Mouse (Mus musculus) midbrain, embryonic 11.5 days (tissue): Measurements from ENCODE around the gene Zscan2. TPM values are rescaled to one million over a fixed set of nuclear protein-coding genes. Genes with fewer than 3 reads are reported as not detected.

Experiments used
- ATAC-seq: fragments of 200-750 bp; cut with Nextera tagmentation; 2 replicates; pipeline ENCODE4 v1.8.0; 2017; ENCODE audit warnings: moderate TSS enrichment, moderate library complexity; ENCODE audit not compliant: low FRiP score
- DNase-seq: peaks from one replicate; pipeline ENCODE4 v3.0.0; 2015; ENCODE audit warnings: low spot score; ENCODE audit errors: missing footprints
- H3K27ac ChIP-seq: fragments of 300-500 bp; sonication (generic); 2 replicates; pipeline ENCODE4 v1.5.1; 2014; ENCODE audit warnings: low read depth, low read length
- H3K27me3 ChIP-seq: fragments of 300-500 bp; sonication (generic); 2 replicates; pipeline ENCODE4 v1.6.1; 2014; ENCODE audit warnings: mild to moderate bottlenecking, low read length, moderate library complexity, mixed read lengths; ENCODE audit not compliant: control insufficient read depth, insufficient read depth
- H3K36me3 ChIP-seq: fragments of 300-500 bp; sonication (generic); 2 replicates; pipeline ENCODE4 v1.6.1; 2014; ENCODE audit warnings: mild to moderate bottlenecking, low read length, moderate library complexity, mixed read lengths; ENCODE audit not compliant: control insufficient read depth, insufficient read depth
- H3K4me1 ChIP-seq: fragments of 300-500 bp; sonication (generic); 2 replicates; pipeline ENCODE4 v1.6.1; 2014; ENCODE audit warnings: low read length; ENCODE audit not compliant: control insufficient read depth, insufficient read depth
- H3K4me2 ChIP-seq: fragments of 300-500 bp; sonication (generic); 2 replicates; pipeline ENCODE4 v1.6.1; 2014; ENCODE audit warnings: mild to moderate bottlenecking, moderate library complexity
- H3K4me3 ChIP-seq: fragments of 300-500 bp; sonication (generic); 2 replicates; pipeline ENCODE4 v1.5.1; 2014; ENCODE audit warnings: low read depth, low read length
- H3K9ac ChIP-seq: fragments of 300-500 bp; sonication (generic); 2 replicates; pipeline ENCODE4 v1.6.1; 2014; ENCODE audit warnings: low read length
- H3K9me3 ChIP-seq: fragments of 300-500 bp; sonication (generic); 2 replicates; pipeline ENCODE4 v1.6.1; 2016; ENCODE audit warnings: low read length; ENCODE audit not compliant: control insufficient read depth
- WGBS: fragments of 180-500 bp; shearing (Covaris S2); extraction: QIAGEN DNeasy Blood & Tissue Kit; methylation state at CpG from one replicate; pipeline ENCODE4 v1.1.7; 2014; 5-methylcytosine and 5-hydroxymethylcytosine counted together
- polyA plus RNA-seq: library from polyadenylated mRNA; unstranded; fragments of >200 nt; fragmentation: Nextera tagmentation; extraction: Ambion mirVana; gene quantifications from 2 replicates; pipeline ENCODE4 v1.2.1, GENCODE M21; 2014

The Zscan2 gene
- polyA plus RNA-seq, 1 experiment from 2014 or later: 3.8 TPM

DNA sequence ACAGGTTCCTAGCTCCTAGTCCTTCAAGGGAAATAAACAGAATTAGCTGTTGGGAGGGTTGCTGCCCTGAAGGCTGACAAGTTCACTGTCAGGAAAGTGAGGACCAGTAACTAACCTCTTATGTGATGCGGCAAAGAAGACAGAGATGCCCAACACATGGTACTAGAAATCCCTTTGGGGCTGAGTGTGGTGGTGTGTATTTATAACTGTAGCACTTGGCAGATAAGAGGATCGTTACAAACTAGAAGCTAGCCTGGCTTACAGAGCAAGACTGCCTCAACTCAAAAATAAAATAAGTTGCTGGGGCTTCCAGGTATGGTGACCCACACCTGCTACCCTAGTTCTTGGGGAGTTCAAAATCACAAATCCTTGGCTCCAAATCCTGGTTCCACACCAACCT, 11.5 kb upstream of the Zscan2 start:
- Histone ChIP-seq H3K4me3 (no peak overlapping the region), H3K9ac (no peak overlapping the region), H3K9me3 (no peaks in the 10 kb centered on the region), H3K36me3 (no peaks in the 10 kb centered on the region), H3K4me2 (no peak overlapping the region), H3K27ac (no peak overlapping the region), H3K27me3 (no peaks in the 10 kb centered on the region), H3K4me1 (no peaks in the 10 kb centered on the region)
- ATAC-seq: no peak
- 87% methylated on average over 2 of the region's 2 CpGs for WGBS
- DNase-seq: no peak

DNA sequence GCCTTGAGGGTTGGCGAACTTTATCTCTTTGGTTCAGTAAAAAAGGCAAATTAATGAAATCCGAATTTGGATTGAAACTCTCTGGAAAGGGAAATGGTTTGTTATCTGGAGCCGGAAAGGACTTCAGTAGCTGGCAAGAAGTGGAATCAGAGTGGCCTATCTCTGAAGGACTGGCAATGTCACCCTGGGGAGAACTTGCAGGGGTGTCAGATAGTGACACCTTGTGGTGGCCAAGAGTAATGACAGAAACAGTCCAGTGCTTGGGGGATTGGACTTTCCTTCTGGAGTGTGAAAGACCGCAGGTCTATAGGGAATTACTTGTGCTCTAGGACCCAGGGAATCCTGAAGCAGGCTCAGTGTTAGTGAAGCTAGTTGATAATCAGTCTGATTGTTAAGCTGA, 11.0 kb upstream of the Zscan2 start:
- peak; percentile 89 for DNase-seq
- WGBS: 34% methylated on average over 4 of the region's 4 CpGs
- H3K27ac ChIP-seq: no peak overlapping the region

GRCm38 (mm10) chr7:80850520-80850919, 10.2 kb upstream of the Zscan2 start:
- Histone ChIP-seq H3K4me3 (no peak overlapping the region), H3K27me3 (no peaks in the 10 kb centered on the region), H3K36me3 (no peaks in the 10 kb centered on the region), H3K4me1 (no peaks in the 10 kb centered on the region), H3K9ac (no peak overlapping the region), H3K27ac (no peak overlapping the region), H3K4me2 (no peak overlapping the region), H3K9me3 (no peaks in the 10 kb centered on the region)
- ATAC-seq: no peak
- DNase-seq: no peak
- WGBS: 84% methylated on average over 5 of the region's 5 CpGs

More for the DNA sequence above, 11.0 kb upstream of the Zscan2 start:
- no peak overlapping the region for H3K4me2 ChIP-seq
- no peaks in the 10 kb centered on the region for H3K27me3 ChIP-seq
- no peaks in the 10 kb centered on the region for H3K36me3 ChIP-seq
- ATAC-seq: 0 out of 2 replicates have a peak, but pooled peaks have one; percentile 38
- H3K9ac ChIP-seq: no peak overlapping the region
- no peak overlapping the region for H3K4me3 ChIP-seq
- no peaks in the 10 kb centered on the region for H3K4me1 ChIP-seq
- H3K9me3 ChIP-seq: no peaks in the 10 kb centered on the region

- Histone ChIP-seq H3K9ac (no peak overlapping the region), H3K36me3 (no peaks in the 10 kb centered on the region), H3K4me1 (no peaks in the 10 kb centered on the region), H3K4me3 (no peak overlapping the region), H3K27ac (no peak overlapping the region), H3K9me3 (no peaks in the 10 kb centered on the region), H3K4me2 (no peak overlapping the region), H3K27me3 (no peaks in the 10 kb centered on the region)
- ATAC-seq (no peak), DNase-seq (no peak)
- 93% methylated on average over 3 of the region's 3 CpGs for WGBS
Observed at GRCm38 (mm10) chr7:80853218-80853617, 7.5 kb upstream of the Zscan2 start.

- H3K9me3 ChIP-seq: no peaks in the 10 kb centered on the region
- H3K4me1 ChIP-seq: no peaks in the 10 kb centered on the region
- no peak for ATAC-seq
- H3K36me3 ChIP-seq: no peaks in the 10 kb centered on the region
- no peak for DNase-seq
- H3K27me3 ChIP-seq: no peaks in the 10 kb centered on the region
- H3K9ac ChIP-seq: no peak overlapping the region
- no peak overlapping the region for H3K27ac ChIP-seq
- no peak overlapping the region for H3K4me2 ChIP-seq
- H3K4me3 ChIP-seq: no peak overlapping the region
Observed at GRCm38 (mm10) chr7:80855316-80855715, 5.4 kb upstream of the Zscan2 start.

DNA sequence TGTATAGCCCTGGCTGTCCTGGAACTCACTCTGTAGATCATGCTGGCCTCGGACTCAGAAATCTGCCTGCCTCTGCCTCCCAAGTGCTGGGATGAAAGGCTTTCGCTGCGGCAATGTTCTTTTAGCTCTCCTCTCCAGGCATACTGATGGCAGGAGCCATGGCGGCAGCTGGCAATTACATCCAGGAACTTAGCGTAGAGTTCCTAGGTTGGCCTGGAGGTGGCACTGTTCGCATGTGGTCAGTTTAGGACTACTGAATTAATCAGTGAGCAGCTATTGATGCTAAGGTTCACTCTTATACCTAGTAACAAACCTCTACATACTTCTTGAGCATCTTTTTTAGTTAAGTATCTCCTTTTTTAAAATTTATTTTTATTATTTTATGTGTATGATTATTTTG, 3.5 kb upstream of the Zscan2 start:
- Histone ChIP-seq H3K4me2 (no peak overlapping the region), H3K27me3 (no peaks in the 10 kb centered on the region), H3K4me1 (peaks cover 7% of the 10 kb centered on the region), H3K9me3 (no peaks in the 10 kb centered on the region), H3K9ac (no peak overlapping the region), H3K36me3 (no peaks in the 10 kb centered on the region), H3K27ac (no peak overlapping the region), H3K4me3 (no peak overlapping the region)
- ATAC-seq (no peak), DNase-seq (peak; percentile 97)
- WGBS: 27% methylated on average over 6 of the region's 6 CpGs

- Histone ChIP-seq H3K4me2 (peak overlapping the region; percentile 77), H3K9me3 (no peaks in the 10 kb centered on the region), H3K27ac (no peak overlapping the region), H3K4me1 (peaks cover 9% of the 10 kb centered on the region), H3K36me3 (peaks cover 4% of the 10 kb centered on the region; the same call in 1 of the 2 replicates), H3K9ac (peak overlapping the region; percentile 69), H3K4me3 (peak overlapping the region; percentile 81), H3K27me3 (no peaks in the 10 kb centered on the region)
- WGBS: 1% methylated on average over 13 of the region's 13 CpGs
- DNase-seq (no peak), ATAC-seq (peak; percentile 61)
Observed at GRCm38 (mm10) chr7:80860227-80860626, 493 bp upstream of the Zscan2 start.

DNA sequence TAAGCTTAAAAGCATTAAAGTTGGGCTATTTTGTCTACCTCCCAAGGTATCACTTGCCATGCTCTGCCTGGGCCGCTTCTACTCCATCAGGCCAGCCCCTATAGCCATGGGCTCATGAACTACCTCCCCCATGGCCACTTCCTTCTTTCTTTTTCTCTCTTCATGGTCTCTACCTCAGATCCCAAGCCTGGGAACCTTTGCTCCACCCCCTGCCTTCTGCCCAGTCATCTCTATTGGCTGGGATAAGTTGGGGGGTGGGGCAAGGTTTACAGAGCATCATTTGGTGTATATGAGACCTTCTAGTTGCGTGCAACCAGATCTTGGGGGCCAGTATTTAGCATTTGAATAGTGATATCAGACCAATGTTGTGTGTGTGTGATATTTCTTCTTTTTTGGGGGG, 1.8 kb downstream of the Zscan2 start:
- no peak overlapping the region for H3K4me3 ChIP-seq
- no peak overlapping the region for H3K9ac ChIP-seq
- no peaks in the 10 kb centered on the region for H3K9me3 ChIP-seq
- no peaks in the 10 kb centered on the region for H3K27me3 ChIP-seq
- H3K4me1 ChIP-seq: peaks cover 9% of the 10 kb centered on the region
- 80% methylated on average over 2 of the region's 2 CpGs for WGBS
- peak overlapping the region; percentile 25 for H3K4me2 ChIP-seq
- peaks cover 7% of the 10 kb centered on the region for H3K36me3 ChIP-seq
- no peak overlapping the region for H3K27ac ChIP-seq
- no peak for ATAC-seq
- no peak for DNase-seq

- DNase-seq (no peak), ATAC-seq (no peak)
- Histone ChIP-seq H3K9me3 (no peaks in the 10 kb centered on the region), H3K4me1 (peaks cover 9% of the 10 kb centered on the region), H3K9ac (no peak overlapping the region), H3K4me2 (no peak overlapping the region; the same call in 1 of the 2 replicates), H3K27ac (no peak overlapping the region), H3K36me3 (peaks cover 11% of the 10 kb centered on the region), H3K4me3 (no peak overlapping the region), H3K27me3 (no peaks in the 10 kb centered on the region)
- 80% methylated on average over 5 of the region's 5 CpGs for WGBS
Observed at GRCm38 (mm10) chr7:80863520-80863919, 2.8 kb downstream of the Zscan2 start.

GRCm38 (mm10) chr7:80864151-80864550, 3.4 kb downstream of the Zscan2 start:
- ATAC-seq (no peak), DNase-seq (no peak)
- H3K9ac ChIP-seq: no peak overlapping the region
- 71% methylated on average over 1 of the region's 1 CpGs for whole genome bisulfite sequencing
- no peak overlapping the region for H3K4me2 ChIP-seq
- peaks cover 11% of the 10 kb centered on the region for H3K36me3 ChIP-seq
- peaks cover 9% of the 10 kb centered on the region for H3K4me1 ChIP-seq
- no peaks in the 10 kb centered on the region for H3K9me3 ChIP-seq
- no peak overlapping the region for H3K27ac ChIP-seq
- no peak overlapping the region for H3K4me3 ChIP-seq
- no peaks in the 10 kb centered on the region for H3K27me3 ChIP-seq
